Comparison of ENCODE assay signal across 8 mouse cellular contexts in genomic region chr13:40917161-40918091, GRCm38 (mm10). TPM values are rescaled to one million over a fixed set of nuclear protein-coding genes. Genes with fewer than 3 reads are reported as not detected.
DNase-seq lines count a peak whose midpoint lies in the region; ATAC-seq lines count a peak whose summit lies in the region.

No protein-coding gene starts in this region.

- H3K36me3 ChIP-seq in embryonic facial prominence, embryonic 15.5 days = no peaks in the 10 kb centered on the region
- H3K36me3 ChIP-seq in heart, embryonic 12.5 days = no peaks in the 10 kb centered on the region
- H3K36me3 ChIP-seq in kidney, embryonic 16.5 days (ENCODE audit: insufficient read depth, low read length) = no peaks in the 10 kb centered on the region
- H3K36me3 ChIP-seq in liver, embryonic 16.5 days (ENCODE audit: control insufficient read depth, insufficient read depth) = no peaks in the 10 kb centered on the region
- no peaks in the 10 kb centered on the region for H3K36me3 ChIP-seq in neural tube, embryonic 11.5 days (ENCODE audit: control insufficient read depth, insufficient read depth, low read length)

- WGBS in embryonic facial prominence, embryonic 15.5 days = under 1% methylated on average over 38 of the region's 38 CpGs
- under 1% methylated on average over 38 of the region's 38 CpGs for WGBS in heart, embryonic 12.5 days
- WGBS in kidney, embryonic 16.5 days = under 1% methylated on average over 38 of the region's 38 CpGs
- WGBS in liver, embryonic 16.5 days (ENCODE audit: insufficient replicate concordance) = under 1% methylated on average over 38 of the region's 38 CpGs
- under 1% methylated on average over 38 of the region's 38 CpGs for WGBS in neural tube, embryonic 11.5 days

- DNase-seq in B cell, adult 2 months = peak; percentile 26
- DNase-seq in WW6 (ENCODE audit: low read depth, low spot score) = peak; percentile 84
- peak; percentile 83 for DNase-seq in neural tube, embryonic 11.5 days (ENCODE audit: low spot score)
- peak; percentile 43 for DNase-seq in thymus, postnatal 4 days

- peaks cover 7% of the 10 kb centered on the region; the same call in 1 of the 2 replicates for H3K27me3 ChIP-seq in embryonic facial prominence, embryonic 15.5 days
- H3K27me3 ChIP-seq in heart, embryonic 12.5 days (replicated peaks) = peaks cover 16% of the 10 kb centered on the region
- no peaks in the 10 kb centered on the region for H3K27me3 ChIP-seq in kidney, embryonic 16.5 days (ENCODE audit: insufficient read depth, low read length)
- H3K27me3 ChIP-seq in liver, embryonic 16.5 days (ENCODE audit: control insufficient read depth, insufficient read depth, low read depth, low read length) = peaks cover 23% of the 10 kb centered on the region
- 0 out of 2 replicates have a peak, but pooled peaks cover 4% of the 10 kb centered on the region for H3K27me3 ChIP-seq in neural tube, embryonic 11.5 days (ENCODE audit: control insufficient read depth, insufficient read depth, low read length)

- peak overlapping the region; percentile 28; the same call in 1 of the 2 replicates for H3K9ac ChIP-seq in embryonic facial prominence, embryonic 15.5 days
- H3K9ac ChIP-seq in heart, embryonic 12.5 days = peak overlapping the region; percentile 72
- H3K9ac ChIP-seq in kidney, embryonic 16.5 days (replicated peaks; ENCODE audit: low read length) = peak overlapping the region; percentile 70
- H3K9ac ChIP-seq in liver, embryonic 16.5 days (ENCODE audit: low read depth, low read length) = peak overlapping the region; percentile 47
- peak overlapping the region; percentile 67 for H3K9ac ChIP-seq in neural tube, embryonic 11.5 days (ENCODE audit: low read length)

- 0 out of 2 replicates have a peak overlapping the region, but pooled peaks have one; percentile 7 for H3K27ac ChIP-seq in embryonic facial prominence, embryonic 15.5 days (replicated peaks)
- H3K27ac ChIP-seq in heart, embryonic 12.5 days (ENCODE audit: poor library complexity, severe bottlenecking) = no peak overlapping the region
- no peak overlapping the region for H3K27ac ChIP-seq in kidney, embryonic 16.5 days (ENCODE audit: low read length)
- peak overlapping the region; percentile 25 for H3K27ac ChIP-seq in liver, embryonic 16.5 days (ENCODE audit: low read length)
- H3K27ac ChIP-seq in neural tube, embryonic 11.5 days (ENCODE audit: low read depth, low read length) = no peak overlapping the region

- no peaks in the 10 kb centered on the region for H3K9me3 ChIP-seq in embryonic facial prominence, embryonic 15.5 days (replicated peaks)
- H3K9me3 ChIP-seq in heart, embryonic 12.5 days (replicated peaks) = no peaks in the 10 kb centered on the region
- no peaks in the 10 kb centered on the region for H3K9me3 ChIP-seq in kidney, embryonic 16.5 days (ENCODE audit: low read length)
- no peaks in the 10 kb centered on the region for H3K9me3 ChIP-seq in liver, embryonic 16.5 days (replicated peaks; ENCODE audit: control insufficient read depth, low read length)
- no peaks in the 10 kb centered on the region for H3K9me3 ChIP-seq in neural tube, embryonic 11.5 days (ENCODE audit: control insufficient read depth, low read length)

- ATAC-seq in embryonic facial prominence, embryonic 15.5 days (ENCODE audit: insufficient number of reproducible peaks, low FRiP score, low TSS enrichment, low read depth) = peak; percentile 63
- ATAC-seq in heart, embryonic 12.5 days (ENCODE audit: insufficient number of reproducible peaks, low FRiP score) = peak; percentile 60; the same call in 1 of the 2 replicates
- peak; percentile 88 for ATAC-seq in kidney, embryonic 16.5 days (ENCODE audit: low FRiP score, low TSS enrichment)
- peak; percentile 62 for ATAC-seq in liver, embryonic 16.5 days (ENCODE audit: low read depth)
- peak; percentile 83; the same call in 1 of the 2 replicates for ATAC-seq in neural tube, embryonic 11.5 days (ENCODE audit: insufficient read depth, low FRiP score, low TSS enrichment)

- peak overlapping the region; percentile 96 for H3K4me2 ChIP-seq in embryonic facial prominence, embryonic 15.5 days (replicated peaks)
- H3K4me2 ChIP-seq in heart, embryonic 12.5 days = peak overlapping the region; percentile 86
- H3K4me2 ChIP-seq in kidney, embryonic 16.5 days (replicated peaks; ENCODE audit: low read depth, low read length) = peak overlapping the region; percentile 92
- peak overlapping the region; percentile 76 for H3K4me2 ChIP-seq in liver, embryonic 16.5 days (ENCODE audit: low read depth, low read length)
- H3K4me2 ChIP-seq in neural tube, embryonic 11.5 days (ENCODE audit: low read depth) = peak overlapping the region; percentile 95

- H3K4me1 ChIP-seq in embryonic facial prominence, embryonic 15.5 days = peaks cover 25% of the 10 kb centered on the region
- peaks cover 31% of the 10 kb centered on the region for H3K4me1 ChIP-seq in heart, embryonic 12.5 days (replicated peaks)
- H3K4me1 ChIP-seq in kidney, embryonic 16.5 days (ENCODE audit: insufficient read depth, low read length) = peaks cover 26% of the 10 kb centered on the region
- peaks cover 18% of the 10 kb centered on the region for H3K4me1 ChIP-seq in liver, embryonic 16.5 days (ENCODE audit: control insufficient read depth, low read depth, low read length)
- H3K4me1 ChIP-seq in neural tube, embryonic 11.5 days (ENCODE audit: control insufficient read depth, insufficient read depth, low read length) = peaks cover 10% of the 10 kb centered on the region

- peak overlapping the region; percentile 48 for H3K4me3 ChIP-seq in embryonic facial prominence, embryonic 15.5 days (replicated peaks)
- peak overlapping the region; percentile 55 for H3K4me3 ChIP-seq in heart, embryonic 12.5 days
- H3K4me3 ChIP-seq in kidney, embryonic 16.5 days (ENCODE audit: low read length) = peak overlapping the region; percentile 60
- peak overlapping the region; percentile 51 for H3K4me3 ChIP-seq in liver, embryonic 16.5 days (ENCODE audit: low read depth, low read length)
- peak overlapping the region; percentile 49 for H3K4me3 ChIP-seq in neural tube, embryonic 11.5 days (ENCODE audit: low read depth, low read length)

RNA-seq across cellular contexts. Expression of gene Gcnt2, which starts 57.9 kb away (rescaled TPM):
- polyA plus RNA-seq in embryonic facial prominence, embryonic 15.5 days (2015; fragmentation: Nextera tagmentation; extraction: Ambion mirVana) = 4.4 and 6.0 TPM in 2 replicates
- 3.7 and 3.9 TPM in 2 replicates for polyA plus RNA-seq in heart, embryonic 12.5 days (2016; fragmentation: Nextera tagmentation; extraction: Ambion mirVana)
- polyA plus RNA-seq in kidney, embryonic 16.5 days (2015; fragmentation: Nextera tagmentation; extraction: Ambion mirVana) = 5.9 and 8.0 TPM in 2 replicates
- 2.2 and 3.1 TPM in 2 replicates for polyA plus RNA-seq in liver, embryonic 16.5 days (2015; fragmentation: Nextera tagmentation; extraction: Ambion mirVana)
- 5.9 and 6.9 TPM in 2 replicates for polyA plus RNA-seq in neural tube, embryonic 11.5 days (2014; fragmentation: Nextera tagmentation; extraction: Ambion mirVana)

Comparison
In these comparisons a context has a peak if more than half of its experiments do, and no peak if none do; other contexts are left out.
1. DNase-seq: peak in every context shown above with its lines; median percentile 84 in WW6; 83 in neural tube, embryonic 11.5 days; 43 in thymus, postnatal 4 days; 26 in B cell, adult 2 months.
2. H3K27ac ChIP-seq: peak in embryonic facial prominence, embryonic 15.5 days (single experiment) and liver, embryonic 16.5 days (single experiment); none in heart, embryonic 12.5 days (single experiment), kidney, embryonic 16.5 days (single experiment) and neural tube, embryonic 11.5 days (single experiment).
3. Peak in every context shown above with its lines, with median percentiles within 50 percentile points of each other: ATAC-seq, H3K4me2 ChIP-seq, H3K4me3 ChIP-seq and H3K9ac ChIP-seq.